Mouse (Mus musculus) kidney, adult 2 months (tissue): ENCODE measurements around the gene Gnb1l.

Experiments used
- CTCF ChIP-seq: fragments of 200-500 bp; conservative IDR thresholded peaks from 2 replicates; pipeline ENCODE4 v1.5.1; 2011; ENCODE audit warnings: low read depth, mild to moderate bottlenecking, control low read depth, low read length, moderate library complexity, mixed read lengths; ENCODE audit not compliant: insufficient read depth, insufficient read length
- POLR2A ChIP-seq: fragments of 200-500 bp; IDR thresholded peaks from one replicate; pipeline ENCODE4 v1.6.1; 2011; ENCODE audit warnings: low read depth, low read length, control low read depth

DNA sequence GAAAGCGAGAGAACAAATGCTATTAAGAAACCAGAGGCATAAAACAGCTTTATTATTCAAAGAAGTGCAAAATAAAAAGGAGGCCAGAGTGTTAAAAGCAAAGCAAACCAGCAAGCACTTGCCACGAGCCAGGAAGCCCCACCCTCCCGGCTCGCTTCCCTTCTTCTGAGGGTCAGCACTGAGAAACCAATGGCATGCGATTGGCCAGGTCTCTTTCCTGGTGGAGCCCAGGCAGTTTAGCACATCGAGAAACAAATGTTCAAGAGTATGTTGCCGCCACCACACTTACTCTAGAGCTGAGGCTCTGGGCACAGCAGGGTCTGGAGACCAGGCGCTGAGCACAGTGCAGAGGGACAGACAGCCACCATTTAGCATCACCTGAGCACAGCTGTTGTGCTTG, 35.9 kb upstream of the Gnb1l start:
- no peak for TF ChIP-seq CTCF
- TF ChIP-seq POLR2A, result no peak
